Mouse (Mus musculus): ENCODE data around the gene Rptor.

DNA sequence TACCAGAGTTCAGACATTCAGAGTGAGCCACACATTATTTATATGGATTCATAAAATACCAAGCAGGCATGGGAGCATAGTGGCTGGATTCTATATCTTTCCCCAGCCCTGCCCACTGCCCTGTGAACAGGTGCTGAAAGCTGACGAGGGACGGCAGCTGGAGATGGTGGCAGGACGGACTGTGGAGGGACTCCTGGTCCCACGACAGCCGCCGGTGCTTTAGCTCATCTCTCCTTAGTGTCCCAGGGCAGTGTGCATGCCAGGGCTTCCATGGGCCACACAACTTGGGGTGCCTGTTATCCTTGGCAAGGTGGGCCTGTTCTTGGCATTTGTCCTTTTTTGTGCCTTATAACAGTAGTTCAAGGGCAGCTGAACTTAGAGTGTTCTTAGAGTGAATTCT lies 22.8 kb downstream of the Rptor start:
- TF ChIP-seq CTCF (IDR thresholded peaks at IDR 0.05; ENCODE audit: low read depth, low read length) (no peak), POLR2A (IDR thresholded peaks at IDR 0.05; ENCODE audit: extremely low read depth, insufficient read depth, low read length) (no peak)

All from liver, adult 2 months (tissue).